Mouse (Mus musculus): ENCODE data around the gene Ltbp4.

DNA sequence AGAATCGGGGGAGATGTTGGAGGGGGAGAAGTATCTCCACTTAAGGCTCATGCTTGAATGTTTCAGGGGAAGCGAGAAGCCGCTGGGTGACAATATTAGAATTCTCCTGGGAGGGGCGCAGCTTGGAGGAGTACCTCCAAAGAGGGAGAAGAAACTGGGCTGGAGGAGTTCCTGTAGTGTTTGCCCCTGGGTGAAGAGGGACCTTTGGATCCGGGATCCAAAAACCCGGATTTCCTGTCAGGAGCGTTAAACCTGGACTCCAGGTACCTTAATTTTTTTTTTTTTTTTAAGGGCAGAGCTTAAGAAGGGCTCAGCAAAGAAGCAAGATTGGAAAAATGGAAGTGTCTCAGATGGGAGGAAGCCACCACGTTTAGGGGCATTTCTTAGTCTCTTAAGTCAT is 5.6 kb downstream of the Ltbp4 start:
- TF ChIP-seq POLR2A (IDR thresholded peaks at IDR 0.05; ENCODE audit: control insufficient read depth, extremely low read depth, insufficient read depth, low read length, poor library complexity) (no peak), CTCF (IDR thresholded peaks at IDR 0.05; ENCODE audit: borderline replicate concordance, control insufficient read depth, extremely low read depth, insufficient read depth, low read length, poor library complexity) (no peak)

All from thymus, adult 2 months (tissue).